Mouse (Mus musculus): Measurements from ENCODE around the gene Rcbtb1. TPM values are rescaled to one million over a fixed set of nuclear protein-coding genes. Genes with fewer than 3 reads are reported as not detected.

The Rcbtb1 gene
- polyA plus RNA-seq, 2 experiments, result 46.9 to 52.5 TPM

Other genes starting within 250 kb of the Rcbtb1 start
- not detected in 2 replicates for gene 1700129C05Rik, start 58.3 kb upstream of the Rcbtb1 start, polyA plus RNA-seq (2012; rRNA removed)
- not detected in 2 replicates for gene 1700129C05Rik, start 58.3 kb upstream of the Rcbtb1 start, polyA plus RNA-seq (2014; fragmentation: Nextera tagmentation; extraction: Ambion mirVana)
- not detected in 2 replicates for gene Gm5142, start 22.5 kb upstream of the Rcbtb1 start, polyA plus RNA-seq (2012; rRNA removed)
- not detected in 2 replicates for gene Gm5142, start 22.5 kb upstream of the Rcbtb1 start, polyA plus RNA-seq (2014; fragmentation: Nextera tagmentation; extraction: Ambion mirVana)
- not detected in 2 replicates for gene Gm6904, start 59.0 kb downstream of the Rcbtb1 start, polyA plus RNA-seq (2012; rRNA removed)
- not detected in 2 replicates for gene Gm6904, start 59.0 kb downstream of the Rcbtb1 start, polyA plus RNA-seq (2014; fragmentation: Nextera tagmentation; extraction: Ambion mirVana)
- gene Phf11a, start 96.3 kb downstream of the Rcbtb1 start, polyA plus RNA-seq (2012; rRNA removed), result 0.08 TPM in 1 of 2 replicates, not detected in the other
- gene Phf11a, start 96.3 kb downstream of the Rcbtb1 start, polyA plus RNA-seq (2014; fragmentation: Nextera tagmentation; extraction: Ambion mirVana), result not detected in 2 replicates
- 0.16 and 0.38 TPM in 2 replicates for gene Phf11b, start 140.1 kb downstream of the Rcbtb1 start, polyA plus RNA-seq (2012; rRNA removed)
- 0.44 and 0.63 TPM in 2 replicates for gene Phf11b, start 140.1 kb downstream of the Rcbtb1 start, polyA plus RNA-seq (2014; fragmentation: Nextera tagmentation; extraction: Ambion mirVana)
- gene Phf11d, start 164.3 kb downstream of the Rcbtb1 start, polyA plus RNA-seq (2012; rRNA removed), result 1.2 and 1.3 TPM in 2 replicates
- 1.4 and 1.5 TPM in 2 replicates for gene Phf11d, start 164.3 kb downstream of the Rcbtb1 start, polyA plus RNA-seq (2014; fragmentation: Nextera tagmentation; extraction: Ambion mirVana)
- gene Phf11c, start 194.2 kb downstream of the Rcbtb1 start, polyA plus RNA-seq (2012; rRNA removed), result 2.0 and 2.3 TPM in 2 replicates
- gene Phf11c, start 194.2 kb downstream of the Rcbtb1 start, polyA plus RNA-seq (2014; fragmentation: Nextera tagmentation; extraction: Ambion mirVana), result 0.45 and 0.72 TPM in 2 replicates
- 7.3 and 7.5 TPM in 2 replicates for gene Setdb2, start 239.7 kb downstream of the Rcbtb1 start, polyA plus RNA-seq (2012; rRNA removed)
- gene Setdb2, start 239.7 kb downstream of the Rcbtb1 start, polyA plus RNA-seq (2014; fragmentation: Nextera tagmentation; extraction: Ambion mirVana), result 8.4 and 10.7 TPM in 2 replicates
- 13.7 and 17.4 TPM in 2 replicates for gene Cab39l, start 239.8 kb downstream of the Rcbtb1 start, polyA plus RNA-seq (2012; rRNA removed)
- gene Cab39l, start 239.8 kb downstream of the Rcbtb1 start, polyA plus RNA-seq (2014; fragmentation: Nextera tagmentation; extraction: Ambion mirVana), result 40.3 and 41.4 TPM in 2 replicates

All from limb, embryonic 14.5 days (tissue).